Mouse (Mus musculus) olfactory bulb, adult 2 months (tissue): Measurements from ENCODE around the gene Nufip1.

Experiments
- CTCF ChIP-seq: fragments of 200-500 bp; IDR thresholded peaks from 2 replicates; pipeline ENCODE4 v1.5.1; 2012; ENCODE audit warnings: low read depth, mild to moderate bottlenecking, low read length, moderate library complexity; ENCODE audit not compliant: insufficient read depth
- POLR2A ChIP-seq: fragments of 200-500 bp; IDR thresholded peaks from 2 replicates; pipeline ENCODE4 v1.6.1; 2012; ENCODE audit warnings: mild to moderate bottlenecking, low read depth, low read length, moderate library complexity; ENCODE audit not compliant: insufficient read depth

DNA sequence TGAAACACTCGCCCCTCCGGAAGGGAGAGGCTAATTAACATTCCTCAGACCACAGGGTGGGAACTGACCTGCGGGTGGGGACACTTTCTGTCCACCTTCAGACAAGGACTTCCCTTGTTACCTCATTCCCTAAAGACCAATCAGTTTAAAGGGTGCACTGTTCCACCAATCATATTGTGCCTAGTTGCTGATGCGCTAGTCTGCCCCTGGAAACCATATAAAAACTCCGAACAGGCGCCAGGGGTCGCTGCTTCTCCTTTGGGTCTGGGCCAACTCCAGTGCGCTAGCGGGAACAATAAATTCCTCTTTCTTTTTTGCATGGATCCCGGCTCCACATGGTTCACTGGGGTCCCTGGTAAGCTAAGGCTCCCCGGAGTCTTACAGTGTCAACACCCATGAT lies 29.2 kb upstream of the Nufip1 start:
- TF ChIP-seq POLR2A (no peak), CTCF (no peak)
